Mouse (Mus musculus): Measurements from ENCODE around the gene Wdr95. TPM values are rescaled to one million over a fixed set of nuclear protein-coding genes. Genes with fewer than 3 reads are reported as not detected.

The Wdr95 gene
- polyA plus RNA-seq, 1 experiment from 2014 or later = not detected

GRCm38 (mm10) chr5:149503423-149504175 is 24.9 kb upstream of the Wdr95 start:
- no peaks in the 10 kb centered on the region for H3K4me1 ChIP-seq (replicated peaks)
- H3K27me3 ChIP-seq = no peaks in the 10 kb centered on the region
- H3K9ac ChIP-seq = no peak overlapping the region
- DNase-seq (no peak), ATAC-seq (ENCODE audit: low read depth) (no peak)
- H3K27ac ChIP-seq = no peak overlapping the region
- no peak overlapping the region for H3K4me2 ChIP-seq
- H3K4me3 ChIP-seq (replicated peaks) = no peak overlapping the region
- WGBS (ENCODE audit: insufficient replicate concordance) = 79% methylated on average over 23 of the region's 23 CpGs
- H3K36me3 ChIP-seq = no peaks in the 10 kb centered on the region
- no peaks in the 10 kb centered on the region for H3K9me3 ChIP-seq (replicated peaks)

GRCm38 (mm10) chr5:149504985-149505384 is 23.5 kb upstream of the Wdr95 start:
- Histone ChIP-seq H3K9me3 (replicated peaks) (no peaks in the 10 kb centered on the region), H3K4me1 (replicated peaks) (no peaks in the 10 kb centered on the region), H3K36me3 (no peaks in the 10 kb centered on the region), H3K9ac (no peak overlapping the region), H3K4me2 (no peak overlapping the region), H3K27ac (no peak overlapping the region), H3K27me3 (no peaks in the 10 kb centered on the region), H3K4me3 (replicated peaks) (no peak overlapping the region)
- 72% methylated on average over 8 of the region's 8 CpGs for WGBS (ENCODE audit: insufficient replicate concordance)
- ATAC-seq (ENCODE audit: low read depth) = no peak
- DNase-seq = no peak

- no peak overlapping the region for H3K27ac ChIP-seq
Measured at GRCm38 (mm10) chr5:149506033-149506432, 22.4 kb upstream of the Wdr95 start.

GRCm38 (mm10) chr5:149508094-149509029 is 20.1 kb upstream of the Wdr95 start:
- WGBS (ENCODE audit: insufficient replicate concordance) = 50% methylated on average over 20 of the region's 20 CpGs
- DNase-seq (no peak), ATAC-seq (ENCODE audit: low read depth) (no peak)

More at GRCm38 (mm10) chr5:149506033-149506432, 22.4 kb upstream of the Wdr95 start:
- Histone ChIP-seq H3K9ac (no peak overlapping the region), H3K4me1 (replicated peaks) (no peaks in the 10 kb centered on the region), H3K4me3 (replicated peaks) (no peak overlapping the region), H3K9me3 (replicated peaks) (no peaks in the 10 kb centered on the region), H3K4me2 (no peak overlapping the region), H3K27me3 (no peaks in the 10 kb centered on the region), H3K36me3 (no peaks in the 10 kb centered on the region)
- 90% methylated on average over 2 of the region's 2 CpGs for WGBS (ENCODE audit: insufficient replicate concordance)
- ATAC-seq (ENCODE audit: low read depth) (no peak), DNase-seq (no peak)

GRCm38 (mm10) chr5:149510323-149510722 is 18.2 kb upstream of the Wdr95 start:
- Histone ChIP-seq H3K9me3 (replicated peaks) (no peaks in the 10 kb centered on the region), H3K4me2 (no peak overlapping the region), H3K4me3 (replicated peaks) (no peak overlapping the region), H3K27ac (no peak overlapping the region), H3K27me3 (no peaks in the 10 kb centered on the region), H3K9ac (no peak overlapping the region), H3K4me1 (replicated peaks) (no peaks in the 10 kb centered on the region), H3K36me3 (no peaks in the 10 kb centered on the region)
- ATAC-seq (ENCODE audit: low read depth) (no peak), DNase-seq (no peak)
- WGBS (ENCODE audit: insufficient replicate concordance) = 76% methylated on average over 13 of the region's 13 CpGs

More at GRCm38 (mm10) chr5:149508094-149509029, 20.1 kb upstream of the Wdr95 start:
- no peaks in the 10 kb centered on the region for H3K27me3 ChIP-seq
- no peaks in the 10 kb centered on the region for H3K9me3 ChIP-seq (replicated peaks)
- no peaks in the 10 kb centered on the region for H3K4me1 ChIP-seq (replicated peaks)
- no peak overlapping the region for H3K27ac ChIP-seq
- no peak overlapping the region for H3K4me3 ChIP-seq (replicated peaks)
- no peak overlapping the region for H3K9ac ChIP-seq
- H3K36me3 ChIP-seq = no peaks in the 10 kb centered on the region
- no peak overlapping the region for H3K4me2 ChIP-seq

GRCm38 (mm10) chr5:149512695-149513094 is 15.8 kb upstream of the Wdr95 start:
- Histone ChIP-seq H3K27ac (no peak overlapping the region), H3K36me3 (no peaks in the 10 kb centered on the region), H3K9ac (no peak overlapping the region), H3K4me2 (no peak overlapping the region), H3K4me1 (replicated peaks) (no peaks in the 10 kb centered on the region), H3K4me3 (replicated peaks) (no peak overlapping the region), H3K9me3 (replicated peaks) (no peaks in the 10 kb centered on the region), H3K27me3 (no peaks in the 10 kb centered on the region)
- DNase-seq = no peak
- no peak for ATAC-seq (ENCODE audit: low read depth)
- WGBS (ENCODE audit: insufficient replicate concordance) = 35% methylated on average over 3 of the region's 3 CpGs

- DNase-seq = no peak
- no peak overlapping the region for H3K27ac ChIP-seq
Measured at GRCm38 (mm10) chr5:149513438-149514086, 14.9 kb upstream of the Wdr95 start.

GRCm38 (mm10) chr5:149514087-149514671 is 14.3 kb upstream of the Wdr95 start:
- Histone ChIP-seq H3K9ac (no peak overlapping the region), H3K9me3 (replicated peaks) (no peaks in the 10 kb centered on the region), H3K36me3 (no peaks in the 10 kb centered on the region), H3K27ac (no peak overlapping the region), H3K4me2 (no peak overlapping the region), H3K4me1 (replicated peaks) (no peaks in the 10 kb centered on the region), H3K27me3 (no peaks in the 10 kb centered on the region), H3K4me3 (replicated peaks) (no peak overlapping the region)
- DNase-seq (no peak), ATAC-seq (ENCODE audit: low read depth) (no peak)
- WGBS (ENCODE audit: insufficient replicate concordance) = 35% methylated on average over 14 of the region's 14 CpGs

More at GRCm38 (mm10) chr5:149513438-149514086, 14.9 kb upstream of the Wdr95 start:
- 54% methylated on average over 9 of the region's 9 CpGs for WGBS (ENCODE audit: insufficient replicate concordance)
- Histone ChIP-seq H3K36me3 (no peaks in the 10 kb centered on the region), H3K27me3 (no peaks in the 10 kb centered on the region), H3K4me2 (no peak overlapping the region), H3K9me3 (replicated peaks) (no peaks in the 10 kb centered on the region), H3K9ac (no peak overlapping the region), H3K4me1 (replicated peaks) (no peaks in the 10 kb centered on the region), H3K4me3 (replicated peaks) (no peak overlapping the region)
- ATAC-seq (ENCODE audit: low read depth) = no peak

GRCm38 (mm10) chr5:149514890-149515289 is 13.6 kb upstream of the Wdr95 start:
- H3K9ac ChIP-seq = no peak overlapping the region
- H3K4me1 ChIP-seq (replicated peaks) = no peaks in the 10 kb centered on the region
- H3K36me3 ChIP-seq = no peaks in the 10 kb centered on the region
- no peak overlapping the region for H3K4me2 ChIP-seq
- H3K27me3 ChIP-seq = no peaks in the 10 kb centered on the region
- DNase-seq = no peak
- ATAC-seq (ENCODE audit: low read depth) = no peak
- no peaks in the 10 kb centered on the region for H3K9me3 ChIP-seq (replicated peaks)
- 70% methylated on average over 2 of the region's 3 CpGs for WGBS (ENCODE audit: insufficient replicate concordance)
- H3K4me3 ChIP-seq (replicated peaks) = no peak overlapping the region
- no peak overlapping the region for H3K27ac ChIP-seq

- Histone ChIP-seq H3K27ac (no peak overlapping the region), H3K4me2 (no peak overlapping the region), H3K4me1 (replicated peaks) (no peaks in the 10 kb centered on the region), H3K27me3 (no peaks in the 10 kb centered on the region), H3K9me3 (replicated peaks) (no peaks in the 10 kb centered on the region), H3K4me3 (replicated peaks) (no peak overlapping the region), H3K9ac (no peak overlapping the region), H3K36me3 (no peaks in the 10 kb centered on the region)
- DNase-seq (no peak), ATAC-seq (ENCODE audit: low read depth) (no peak)
- WGBS (ENCODE audit: insufficient replicate concordance) = 70% methylated on average over 6 of the region's 6 CpGs
Measured at GRCm38 (mm10) chr5:149517116-149517515, 11.4 kb upstream of the Wdr95 start.

- no peaks in the 10 kb centered on the region for H3K36me3 ChIP-seq
- DNase-seq (no peak), ATAC-seq (ENCODE audit: low read depth) (no peak)
- WGBS (ENCODE audit: insufficient replicate concordance) = 38% methylated on average over 5 of the region's 5 CpGs
- no peak overlapping the region for H3K4me3 ChIP-seq (replicated peaks)
- no peak overlapping the region for H3K9ac ChIP-seq
- no peak overlapping the region for H3K27ac ChIP-seq
- H3K27me3 ChIP-seq = 0 out of 2 replicates have a peak, but pooled peaks cover 5% of the 10 kb centered on the region
- H3K9me3 ChIP-seq (replicated peaks) = no peaks in the 10 kb centered on the region
- H3K4me2 ChIP-seq = no peak overlapping the region
- no peaks in the 10 kb centered on the region for H3K4me1 ChIP-seq (replicated peaks)
Measured at GRCm38 (mm10) chr5:149520806-149521205, 7.7 kb upstream of the Wdr95 start.
